Mouse (Mus musculus) layer of hippocampus, adult 18-20 months (tissue): ENCODE measurements around the gene Enam. TPM values are rescaled to one million over a fixed set of nuclear protein-coding genes. Genes with fewer than 3 reads are reported as not detected.
"Not testable (repeated sequence)": the region's sequence is repeated elsewhere in the genome, so short reads cannot be mapped to it uniquely, and the experiment has no call there.

Source experiments
- DNase-seq, 2 experiments: peaks; one replicate each; pipeline ENCODE4 v3.0.0; 2022; ENCODE audit warnings: low spot score in 2 of 2
- long read RNA-seq: library from polyadenylated mRNA; stranded (forward); transcript quantifications from one replicate; pipeline ENCODE4 v2.0.0, GENCODE M21; 2021
- total RNA-seq, 2 experiments: library from RNA; stranded (reverse); gene quantifications; 2 replicates each; pipeline ENCODE4 v1.2.3; 2021

The Enam gene
- total RNA-seq = not detected
- long read RNA-seq = 0 reads

- DNase-seq = no peak
Measured at GRCm38 (mm10) chr5:88487675-88488074, at the start of gene Enam. Enam (plus strand) TSS chr5:88487975.

GRCm38 (mm10) chr5:88455691-88456090 is 32.1 kb upstream of the Enam start, which contains the start of gene Ambn:
Ambn (plus strand) TSS chr5:88455991.
- DNase-seq = no peak

GRCm38 (mm10) chr5:88467471-88467870 is 20.3 kb upstream of the Enam start:
- no peak for DNase-seq

- DNase-seq = no peak
Measured at GRCm38 (mm10) chr5:88468807-88469704, 18.7 kb upstream of the Enam start.

- DNase-seq = no peak
Measured at GRCm38 (mm10) chr5:88489004-88489403, 1.2 kb downstream of the Enam start.

GRCm38 (mm10) chr5:88491111-88491510 is 3.3 kb downstream of the Enam start:
- no peak for DNase-seq

- DNase-seq = no peak
Measured at GRCm38 (mm10) chr5:88499781-88500180, 12.0 kb downstream of the Enam start.

- no peak for DNase-seq
Measured at GRCm38 (mm10) chr5:88508555-88508954, 20.8 kb downstream of the Enam start.

GRCm38 (mm10) chr5:88508990-88509389 is 21.2 kb downstream of the Enam start:
- DNase-seq = no peak

- DNase-seq = peak in 1 of 2 experiments; percentile 45
Measured at GRCm38 (mm10) chr5:88519232-88519631, 31.5 kb downstream of the Enam start.

- DNase-seq = no peak
Measured at GRCm38 (mm10) chr5:88527657-88528056, 39.9 kb downstream of the Enam start, which contains the start of gene Jchain. Jchain (minus strand) TSS chr5:88527891.

GRCm38 (mm10) chr5:88530908-88531307 is 43.1 kb downstream of the Enam start:
- no peak for DNase-seq

GRCm38 (mm10) chr5:88534697-88535096 is 46.9 kb downstream of the Enam start:
- no peak for DNase-seq

GRCm38 (mm10) chr5:88540845-88541244 is 53.1 kb downstream of the Enam start:
- no peak for DNase-seq

GRCm38 (mm10) chr5:88542651-88543282 is 55.0 kb downstream of the Enam start:
- DNase-seq = peak in 1 of 2 experiments; percentile 73

- not testable (repeated sequence) for DNase-seq
Measured at GRCm38 (mm10) chr5:88544411-88544810, 56.6 kb downstream of the Enam start.

- DNase-seq = no peak
Measured at GRCm38 (mm10) chr5:88545536-88545935, 57.8 kb downstream of the Enam start.

GRCm38 (mm10) chr5:88553271-88554085 is 65.7 kb downstream of the Enam start:
- DNase-seq = no peak

GRCm38 (mm10) chr5:88554086-88554886 is 66.5 kb downstream of the Enam start, which contains the start of gene Utp3:
Utp3 (plus strand) TSS chr5:88554462.
- peak; percentile 92 to 98 for DNase-seq
